Mouse (Mus musculus) thymus, adult 2 months (tissue): ENCODE results near the gene Rgma. TPM values are rescaled to one million over a fixed set of nuclear protein-coding genes. Genes with fewer than 3 reads are reported as not detected.
A peak's percentile ranks its signal among the peaks of the same experiment; 100 is the strongest.

Experiments used
- DNase-seq: peaks from one replicate; pipeline ENCODE4 v3.0.0; 2021
- H3K27ac ChIP-seq: fragments of 200-500 bp; 2 replicates; pipeline ENCODE4 v1.5.1; 2012; ENCODE audit warnings: low read length, control low read depth; ENCODE audit not compliant: control insufficient read depth, insufficient read depth
- H3K27me3 ChIP-seq: fragments of 200-500 bp; 2 replicates; pipeline ENCODE4 v1.6.1; 2012; ENCODE audit warnings: mild to moderate bottlenecking, low read length, moderate library complexity, mixed read lengths; ENCODE audit not compliant: control insufficient read depth, insufficient read depth
- H3K36me3 ChIP-seq: fragments of 200-500 bp; 2 replicates; pipeline ENCODE4 v1.6.1; 2012; ENCODE audit warnings: mild to moderate bottlenecking, low read length, moderate library complexity; ENCODE audit not compliant: control insufficient read depth, insufficient read depth
- H3K4me1 ChIP-seq: fragments of 200-500 bp; replicated peaks from 2 replicates; pipeline ENCODE4 v1.6.1; 2012; ENCODE audit warnings: low read length; ENCODE audit not compliant: control insufficient read depth, insufficient read depth
- H3K4me3 ChIP-seq: fragments of 200-500 bp; 2 replicates; pipeline ENCODE4 v1.5.1; 2012; ENCODE audit warnings: mild to moderate bottlenecking, low read length, control low read depth, moderate library complexity; ENCODE audit not compliant: control insufficient read depth, insufficient read depth
- CTCF ChIP-seq: fragments of 200-500 bp; IDR thresholded peaks from 2 replicates; pipeline ENCODE4 v1.5.1; 2012; ENCODE audit warnings: mild to moderate bottlenecking, control low read depth, low read length, moderate library complexity, borderline replicate concordance; ENCODE audit not compliant: control insufficient read depth, poor library complexity, insufficient read depth; ENCODE audit errors: extremely low read depth
- POLR2A ChIP-seq: fragments of 200-500 bp; IDR thresholded peaks from 2 replicates; pipeline ENCODE4 v1.6.1; 2012; ENCODE audit warnings: mild to moderate bottlenecking, low read length, control low read depth, moderate library complexity; ENCODE audit not compliant: control insufficient read depth, poor library complexity, insufficient read depth; ENCODE audit errors: extremely low read depth
- WGBS: fragments of 180-500 bp; shearing (Covaris S2); methylation state at CpG from one replicate; pipeline ENCODE4 v1.1.7; 2018; 5-methylcytosine and 5-hydroxymethylcytosine counted together
- polyA plus RNA-seq: library from polyadenylated mRNA; depleted of rRNA; stranded (reverse); fragments of >200 nt; gene quantifications from 2 replicates; pipeline ENCODE4 v1.2.3, GENCODE M21; 2012

Gene Rgma
- polyA plus RNA-seq, 1 experiment = 13.3 TPM

GRCm38 (mm10) chr7:73369992-73370391 lies 5.3 kb upstream of the Rgma start:
- no peak for TF ChIP-seq POLR2A
- TF ChIP-seq CTCF = no peak
- no peak for DNase-seq
- 25% methylated on average over 4 of the region's 4 CpGs for WGBS
- Histone ChIP-seq H3K27ac (no peak overlapping the region), H3K4me3 (no peak overlapping the region), H3K4me1 (no peaks in the 10 kb centered on the region), H3K36me3 (no peaks in the 10 kb centered on the region), H3K27me3 (peaks cover 15% of the 10 kb centered on the region; the same call in 1 of the 2 replicates)

GRCm38 (mm10) chr7:73371587-73372321 lies 3.6 kb upstream of the Rgma start:
- peaks cover 22% of the 10 kb centered on the region; the same call in 1 of the 2 replicates for H3K27me3 ChIP-seq
- 26% methylated on average over 10 of the region's 10 CpGs for WGBS
- H3K36me3 ChIP-seq = no peaks in the 10 kb centered on the region
- no peak overlapping the region for H3K27ac ChIP-seq
- H3K4me3 ChIP-seq = no peak overlapping the region
- TF ChIP-seq POLR2A (no peak), CTCF (no peak)
- no peaks in the 10 kb centered on the region for H3K4me1 ChIP-seq
- no peak for DNase-seq

DNA sequence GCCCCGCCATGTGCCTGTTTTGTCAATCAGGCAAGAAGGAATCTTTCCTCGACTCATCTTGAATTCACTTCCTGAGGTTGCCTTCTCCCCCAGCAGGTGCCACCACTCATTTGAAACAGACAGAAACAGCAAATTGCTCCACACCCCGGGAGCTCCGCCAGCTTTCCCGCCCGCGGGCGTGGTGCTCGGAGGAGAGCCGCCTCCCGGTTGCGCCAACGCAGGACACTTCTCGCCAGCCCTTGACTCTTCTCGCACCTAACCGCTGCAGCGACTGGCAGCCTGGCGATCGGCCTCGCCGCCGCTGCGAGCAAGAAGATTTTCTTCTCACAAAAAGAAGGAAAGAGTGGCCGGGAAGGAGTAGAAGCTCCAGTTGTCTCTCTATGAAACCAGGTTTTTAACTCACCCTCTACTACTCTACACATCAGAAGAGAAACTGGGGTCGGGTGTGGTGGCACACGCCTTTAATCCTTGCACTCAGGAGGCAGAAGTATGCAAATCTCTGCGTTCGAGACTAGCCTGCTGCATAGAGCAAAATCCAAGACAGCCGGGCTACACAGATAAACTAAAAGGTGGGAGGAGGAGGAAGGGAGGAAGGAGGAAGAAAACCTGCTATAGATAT lies 2.8 kb upstream of the Rgma start:
- no peaks in the 10 kb centered on the region for H3K36me3 ChIP-seq
- no peaks in the 10 kb centered on the region for H3K4me1 ChIP-seq
- H3K27ac ChIP-seq = no peak overlapping the region
- TF ChIP-seq CTCF = no peak
- TF ChIP-seq POLR2A = no peak
- H3K4me3 ChIP-seq = no peak overlapping the region
- 4% methylated on average over 29 of the region's 29 CpGs for WGBS
- no peak for DNase-seq
- H3K27me3 ChIP-seq = peaks cover 22% of the 10 kb centered on the region; the same call in 1 of the 2 replicates

DNA sequence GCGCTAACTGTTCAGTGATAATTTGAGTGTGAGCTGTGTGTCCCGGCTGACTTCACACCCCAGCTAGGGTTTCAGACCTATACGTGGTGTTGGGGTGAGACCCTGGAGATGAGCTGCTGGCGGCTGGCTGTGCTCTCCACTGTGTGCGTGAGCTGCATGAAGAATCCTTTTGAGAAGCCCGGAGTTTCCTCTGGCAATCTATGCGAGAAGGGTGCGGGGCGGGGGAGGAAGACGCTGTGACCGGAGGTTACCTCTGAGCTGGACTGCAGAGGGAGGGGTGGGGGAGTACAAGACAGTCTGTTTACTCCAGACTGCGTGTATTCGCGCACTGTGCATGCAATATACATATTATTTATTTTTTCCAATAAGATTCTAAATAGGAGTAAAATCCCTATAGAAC lies 582 bp upstream of the Rgma start:
- WGBS = 9% methylated on average over 14 of the region's 14 CpGs
- Histone ChIP-seq H3K27me3 (peaks cover 22% of the 10 kb centered on the region; the same call in 1 of the 2 replicates), H3K4me1 (no peaks in the 10 kb centered on the region), H3K27ac (no peak overlapping the region), H3K4me3 (no peak overlapping the region), H3K36me3 (no peaks in the 10 kb centered on the region)
- TF ChIP-seq POLR2A = no peak
- no peak for TF ChIP-seq CTCF
- no peak for DNase-seq

DNA sequence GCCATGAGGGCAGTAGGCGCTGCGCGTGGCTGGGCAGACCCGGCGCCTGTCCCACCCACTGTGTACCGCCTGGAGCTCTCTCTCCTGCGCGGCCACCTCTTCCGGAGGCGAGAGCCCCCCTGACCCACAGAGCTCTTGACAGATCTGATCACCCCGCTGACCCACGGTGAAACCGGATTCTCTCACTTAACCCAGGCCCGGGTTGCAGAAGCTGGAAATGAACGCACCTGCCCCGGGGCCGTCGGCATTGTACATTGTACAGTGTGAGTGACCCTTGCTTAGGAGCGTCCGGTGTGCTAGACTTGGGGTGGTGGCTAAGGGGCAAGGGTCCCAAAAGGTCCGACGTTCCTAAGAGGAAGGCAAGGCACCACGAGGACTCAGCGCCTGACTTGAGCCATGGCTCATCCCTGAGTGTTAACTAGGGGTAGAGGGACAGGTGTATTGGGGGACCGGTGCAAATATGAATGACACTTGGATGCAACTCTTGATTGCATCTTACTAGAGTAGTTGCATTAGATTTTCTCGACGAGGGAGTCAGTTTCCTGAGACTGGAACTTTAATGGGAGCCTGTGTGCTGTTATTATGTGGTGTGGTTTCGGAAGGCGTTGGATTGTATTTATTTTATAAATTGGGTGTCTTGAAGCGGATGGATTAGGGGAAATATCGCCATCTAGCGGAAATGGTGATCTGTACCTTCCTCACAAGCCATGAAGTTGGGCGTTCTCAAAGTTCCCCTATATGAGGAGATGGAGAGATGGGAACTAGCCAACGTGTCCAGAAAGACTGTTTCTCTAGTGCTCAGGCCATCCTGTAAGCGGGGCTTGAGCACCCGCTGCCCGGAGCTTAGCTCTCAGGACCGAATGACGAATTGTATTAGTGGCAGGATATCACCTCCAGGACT lies 1.0 kb downstream of the Rgma start:
- no peak overlapping the region for H3K27ac ChIP-seq
- 2% methylated on average over 39 of the region's 39 CpGs for WGBS
- H3K27me3 ChIP-seq = peaks cover 22% of the 10 kb centered on the region; the same call in 1 of the 2 replicates
- H3K4me3 ChIP-seq = peak overlapping the region; percentile 32; the same call in 1 of the 2 replicates
- DNase-seq = peak; percentile 24
- H3K4me1 ChIP-seq = no peaks in the 10 kb centered on the region
- no peak for TF ChIP-seq POLR2A
- no peak for TF ChIP-seq CTCF
- no peaks in the 10 kb centered on the region for H3K36me3 ChIP-seq

GRCm38 (mm10) chr7:73377307-73377706 lies 2.0 kb downstream of the Rgma start:
- 70% methylated on average over 12 of the region's 12 CpGs for WGBS

More at GRCm38 (mm10) chr7:73377307-73377706, 2.0 kb downstream of the Rgma start:
- H3K27ac ChIP-seq = no peak overlapping the region
- H3K4me3 ChIP-seq = no peak overlapping the region
- no peak for TF ChIP-seq CTCF
- H3K27me3 ChIP-seq = peaks cover 17% of the 10 kb centered on the region; the same call in 1 of the 2 replicates
- no peaks in the 10 kb centered on the region for H3K36me3 ChIP-seq
- no peaks in the 10 kb centered on the region for H3K4me1 ChIP-seq
- no peak for DNase-seq
